Mouse (Mus musculus) ES-Bruce4 (cell line): ENCODE data around the gene Casc4. TPM values are rescaled to one million over a fixed set of nuclear protein-coding genes. Genes with fewer than 3 reads are reported as not detected.

Experiments used
- H3K27ac ChIP-seq: 2 replicates; pipeline ENCODE4 v1.5.1; 2012; ENCODE audit warnings: low read length, inconsistent platforms; ENCODE audit not compliant: insufficient read depth
- H3K27me3 ChIP-seq: 2 replicates; pipeline ENCODE4 v1.6.1; 2012; ENCODE audit warnings: mild to moderate bottlenecking, low read length, inconsistent platforms; ENCODE audit not compliant: control insufficient read depth, poor library complexity, insufficient read depth, severe bottlenecking
- H3K36me3 ChIP-seq: 2 replicates; pipeline ENCODE4 v1.6.1; 2012; ENCODE audit warnings: inconsistent platforms, mild to moderate bottlenecking, low read length, moderate library complexity; ENCODE audit not compliant: control insufficient read depth, poor library complexity, insufficient read depth, severe bottlenecking
- H3K4me1 ChIP-seq: one replicate; pipeline ENCODE4 v1.8.1; 2011; ENCODE audit warnings: low read length; ENCODE audit not compliant: control insufficient read depth, insufficient read depth
- H3K4me3 ChIP-seq: 2 replicates; pipeline ENCODE4 v1.5.1; 2011; ENCODE audit warnings: low read depth, mild to moderate bottlenecking, low read length
- H3K9ac ChIP-seq: 2 replicates; pipeline ENCODE4 v1.6.1; 2012; ENCODE audit warnings: low read depth, mild to moderate bottlenecking, inconsistent platforms; ENCODE audit not compliant: poor library complexity, severe bottlenecking
- H3K9me3 ChIP-seq: replicated peaks from 2 replicates; pipeline ENCODE4 v1.6.1; 2012; ENCODE audit warnings: mild to moderate bottlenecking, low read length, inconsistent platforms; ENCODE audit not compliant: control insufficient read depth, poor library complexity, insufficient read depth, severe bottlenecking
- CTCF ChIP-seq: IDR thresholded peaks from one replicate; pipeline ENCODE4 v1.8.1; 2011; ENCODE audit warnings: low read depth, low read length
- EP300 ChIP-seq: IDR thresholded peaks from 2 replicates; pipeline ENCODE4 v1.6.1; 2011; ENCODE audit warnings: low read depth, low read length; ENCODE audit not compliant: insufficient read depth
- POLR2A ChIP-seq: IDR thresholded peaks from one replicate; pipeline ENCODE4 v1.8.1; 2011; ENCODE audit warnings: low read length; ENCODE audit not compliant: insufficient read depth
- polyA plus RNA-seq: library from polyadenylated mRNA; stranded (reverse); fragments of >200 nt; gene quantifications from 2 replicates; pipeline ENCODE4 v1.2.4, GENCODE M21; 2011; ENCODE audit warnings: low read depth; ENCODE audit not compliant: missing spikeins, insufficient read depth, insufficient read length

Casc4 gene
- polyA plus RNA-seq, 1 experiment: 77.6 TPM

DNA sequence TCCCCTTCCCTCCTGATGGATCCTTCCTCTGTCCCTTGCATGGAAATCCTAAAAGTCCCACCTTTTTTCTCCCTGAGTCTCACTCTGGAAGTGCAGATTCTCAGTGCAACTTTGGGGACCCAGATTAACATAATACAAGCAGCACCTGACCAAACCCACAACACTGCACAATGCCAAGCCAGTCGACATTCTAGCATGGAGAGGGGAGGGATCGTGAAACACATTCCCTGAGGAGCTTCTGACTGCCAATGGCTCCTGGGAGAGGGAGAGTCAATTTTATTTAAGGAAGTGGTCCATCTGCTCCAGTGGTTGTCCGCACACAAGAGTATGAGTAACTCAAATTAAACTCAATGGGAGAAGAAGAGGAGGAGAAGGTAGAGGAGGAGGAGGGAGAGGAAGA lies 31.8 kb upstream of the Casc4 start:
- H3K4me3 ChIP-seq: peak overlapping the region; percentile 52
- TF ChIP-seq CTCF: no peak
- TF ChIP-seq EP300: no peak
- no peak for TF ChIP-seq POLR2A
- peaks cover 2% of the 10 kb centered on the region for H3K4me1 ChIP-seq
- no peaks in the 10 kb centered on the region for H3K27me3 ChIP-seq
- no peak overlapping the region for H3K27ac ChIP-seq
- peaks cover 5% of the 10 kb centered on the region; the same call in 1 of the 2 replicates for H3K9me3 ChIP-seq
- peak overlapping the region; percentile 12; the same call in 1 of the 2 replicates for H3K9ac ChIP-seq
- no peaks in the 10 kb centered on the region for H3K36me3 ChIP-seq

DNA sequence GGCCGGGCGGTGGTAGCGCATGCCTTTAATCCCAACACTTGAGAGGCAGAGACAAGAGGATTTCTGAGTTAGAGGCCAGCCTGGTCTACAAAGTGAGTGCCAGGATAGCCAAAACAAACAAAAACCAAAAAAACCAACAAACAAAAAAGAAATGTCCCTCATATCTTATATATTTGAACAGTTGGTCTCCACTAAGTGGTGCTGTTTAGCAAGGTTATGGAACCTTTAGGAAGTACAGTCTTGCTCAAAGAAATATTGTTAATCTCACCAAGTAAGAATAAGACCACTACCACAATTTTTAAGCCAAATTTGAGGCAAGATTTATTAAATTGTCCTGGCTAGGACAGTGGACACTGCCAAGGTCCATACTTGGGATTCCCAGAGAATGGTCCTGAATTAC lies 25.3 kb upstream of the Casc4 start:
- Histone ChIP-seq H3K27me3 (no peaks in the 10 kb centered on the region), H3K27ac (no peak overlapping the region), H3K4me1 (no peaks in the 10 kb centered on the region), H3K4me3 (no peak overlapping the region), H3K36me3 (no peaks in the 10 kb centered on the region), H3K9ac (no peak overlapping the region), H3K9me3 (peaks cover 5% of the 10 kb centered on the region; the same call in 1 of the 2 replicates)
- no peak for TF ChIP-seq POLR2A
- no peak for TF ChIP-seq EP300
- no peak for TF ChIP-seq CTCF

DNA sequence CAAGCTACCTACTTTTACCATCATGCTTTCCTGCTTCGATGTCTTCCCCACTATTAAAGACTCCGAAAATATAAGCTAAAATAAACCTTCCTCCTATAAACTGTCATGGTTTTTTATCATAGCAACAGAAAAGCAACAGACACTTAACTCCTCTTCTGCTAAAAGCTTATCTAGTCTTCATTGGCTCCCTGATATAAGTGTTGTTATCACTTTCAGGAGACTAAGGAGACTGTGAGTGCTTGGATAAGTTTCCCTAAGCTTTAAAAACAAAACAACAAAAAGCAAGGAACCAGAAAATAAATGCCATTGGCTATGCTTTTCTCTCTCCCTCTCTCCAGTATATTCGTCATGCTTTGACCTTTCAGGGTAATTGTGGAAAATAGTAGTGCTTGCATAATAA lies 24.5 kb upstream of the Casc4 start:
- Histone ChIP-seq H3K36me3 (no peaks in the 10 kb centered on the region), H3K27me3 (no peaks in the 10 kb centered on the region), H3K9ac (no peak overlapping the region), H3K9me3 (peaks cover 5% of the 10 kb centered on the region; the same call in 1 of the 2 replicates), H3K4me3 (no peak overlapping the region), H3K27ac (no peak overlapping the region), H3K4me1 (no peaks in the 10 kb centered on the region)
- TF ChIP-seq CTCF (no peak), POLR2A (no peak), EP300 (no peak)

DNA sequence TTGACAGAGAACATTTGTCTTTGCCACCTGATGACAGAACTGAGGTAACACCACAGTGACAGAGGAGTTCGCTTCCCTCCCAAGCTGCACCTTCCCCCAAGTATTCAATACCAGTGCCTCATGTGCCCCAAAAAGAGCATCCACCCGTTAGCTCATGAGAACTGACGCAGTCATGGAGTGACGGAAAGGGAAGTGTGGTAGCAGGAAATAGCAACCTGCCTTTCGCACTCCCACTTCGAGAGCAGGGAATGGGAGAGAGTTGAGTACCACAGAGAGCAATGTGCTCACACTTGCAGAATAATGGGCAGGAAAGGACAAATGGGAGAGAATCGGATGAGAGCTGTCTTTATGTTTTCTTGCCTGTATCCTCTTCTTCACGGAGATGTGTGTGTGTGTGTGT lies 20.7 kb upstream of the Casc4 start:
- H3K27me3 ChIP-seq: no peaks in the 10 kb centered on the region
- H3K27ac ChIP-seq: no peak overlapping the region
- no peak overlapping the region for H3K4me3 ChIP-seq
- H3K36me3 ChIP-seq: no peaks in the 10 kb centered on the region
- H3K9ac ChIP-seq: no peak overlapping the region
- no peak for TF ChIP-seq EP300
- no peak for TF ChIP-seq CTCF
- TF ChIP-seq POLR2A: no peak
- H3K9me3 ChIP-seq: peaks cover 14% of the 10 kb centered on the region
- no peaks in the 10 kb centered on the region for H3K4me1 ChIP-seq

DNA sequence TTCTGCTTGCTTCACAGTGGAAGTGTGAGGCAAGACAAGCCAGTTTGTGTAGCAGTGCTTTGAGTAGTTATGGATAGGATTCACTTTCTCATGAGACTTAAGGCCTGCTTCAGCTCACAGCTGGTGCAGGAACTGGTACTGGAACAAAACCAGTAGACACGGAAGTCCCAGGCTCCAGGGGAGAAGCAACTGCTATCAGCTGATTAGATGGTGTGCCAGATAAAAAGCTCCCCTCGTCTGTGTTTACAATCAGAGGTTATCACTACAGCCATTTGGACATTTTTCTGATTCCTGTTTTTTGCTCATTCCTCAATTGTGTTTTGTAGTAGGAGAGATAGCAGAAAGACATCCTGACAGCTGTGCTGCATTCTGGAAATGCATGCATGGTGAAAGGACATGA lies 14.7 kb upstream of the Casc4 start:
- Histone ChIP-seq H3K9me3 (peaks cover 22% of the 10 kb centered on the region), H3K4me1 (no peaks in the 10 kb centered on the region), H3K27ac (no peak overlapping the region), H3K9ac (no peak overlapping the region), H3K36me3 (no peaks in the 10 kb centered on the region), H3K4me3 (no peak overlapping the region), H3K27me3 (no peaks in the 10 kb centered on the region)
- no peak for TF ChIP-seq POLR2A
- no peak for TF ChIP-seq EP300
- no peak for TF ChIP-seq CTCF

DNA sequence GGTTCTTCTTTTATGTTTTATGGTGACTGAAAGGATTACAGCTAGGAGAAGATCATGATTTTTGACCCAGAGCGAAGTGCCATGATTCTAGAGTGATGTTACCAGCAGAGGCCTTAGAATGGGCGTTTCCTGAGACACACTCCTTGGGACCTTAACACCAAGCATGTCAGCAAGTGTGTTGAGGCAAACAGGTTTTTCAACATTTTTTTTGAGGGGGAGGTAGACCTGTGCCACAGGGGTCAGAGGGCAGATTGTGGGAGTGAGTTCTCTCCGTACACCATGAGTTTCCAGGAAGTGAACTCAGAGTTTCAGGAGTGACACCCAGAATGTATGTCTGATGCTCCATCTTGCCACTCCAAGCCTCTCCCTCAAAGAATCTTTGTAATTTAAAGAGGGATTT lies 12.8 kb upstream of the Casc4 start:
- Histone ChIP-seq H3K9ac (no peak overlapping the region), H3K9me3 (peaks cover 14% of the 10 kb centered on the region), H3K27ac (no peak overlapping the region), H3K36me3 (no peaks in the 10 kb centered on the region), H3K27me3 (no peaks in the 10 kb centered on the region), H3K4me3 (no peak overlapping the region), H3K4me1 (no peaks in the 10 kb centered on the region)
- no peak for TF ChIP-seq EP300
- TF ChIP-seq CTCF: no peak
- no peak for TF ChIP-seq POLR2A
